Mouse (Mus musculus): Measurements from ENCODE around the gene Slitrk4. TPM values are rescaled to one million over a fixed set of nuclear protein-coding genes. Genes with fewer than 3 reads are reported as not detected.
A peak's percentile ranks its signal among the peaks of the same experiment; 100 is the strongest.

Gene Slitrk4
- polyA plus RNA-seq (2011; ENCODE audit: insufficient read depth, insufficient read length, low read depth, missing spikeins) = 0.40 and 0.73 TPM in 2 replicates

GRCm38 (mm10) chrX:64276290-64277125, at the start of gene Slitrk4:
Gene Slitrk4 (minus strand): TSS chrX:64276996.
- H3K27ac ChIP-seq (ENCODE audit: insufficient read depth, low read length) = no peak within 1 kb of the TSS
- no peaks in the 10 kb centered on the region for H3K36me3 ChIP-seq (ENCODE audit: control insufficient read depth, insufficient read depth, low read length, poor library complexity, severe bottlenecking)
- H3K27me3 ChIP-seq (ENCODE audit: control insufficient read depth, insufficient read depth, low read length, poor library complexity, severe bottlenecking) = no peaks in the 10 kb centered on the region
- H3K9ac ChIP-seq (ENCODE audit: low read depth, poor library complexity, severe bottlenecking) = 0 out of 2 replicates have a peak within 1 kb of the TSS, but pooled peaks have one; percentile 41
- no peaks in the 10 kb centered on the region for H3K4me1 ChIP-seq (ENCODE audit: control insufficient read depth, insufficient read depth, low read length)
- H3K9me3 ChIP-seq (replicated peaks; ENCODE audit: control insufficient read depth, insufficient read depth, low read length, poor library complexity, severe bottlenecking) = no peaks in the 10 kb centered on the region
- H3K4me3 ChIP-seq (ENCODE audit: low read depth, low read length) = peak within 1 kb of the TSS; percentile 60
- TF ChIP-seq EP300 (IDR thresholded peaks at IDR 0.05; ENCODE audit: insufficient read depth, low read depth, low read length) = no peak
- no peak for TF ChIP-seq CTCF (IDR thresholded peaks at IDR 0.05; ENCODE audit: low read depth, low read length)
- TF ChIP-seq POLR2A (IDR thresholded peaks at IDR 0.05; ENCODE audit: insufficient read depth, low read length) = no peak

GRCm38 (mm10) chrX:64319501-64319900, 42.7 kb upstream of the Slitrk4 start:
- Histone ChIP-seq H3K9ac (ENCODE audit: low read depth, poor library complexity, severe bottlenecking) (no peak overlapping the region), H3K27ac (ENCODE audit: insufficient read depth, low read length) (no peak overlapping the region), H3K36me3 (ENCODE audit: control insufficient read depth, insufficient read depth, low read length, poor library complexity, severe bottlenecking) (no peaks in the 10 kb centered on the region), H3K9me3 (replicated peaks; ENCODE audit: control insufficient read depth, insufficient read depth, low read length, poor library complexity, severe bottlenecking) (no peaks in the 10 kb centered on the region), H3K4me3 (ENCODE audit: low read depth, low read length) (no peak overlapping the region), H3K4me1 (ENCODE audit: control insufficient read depth, insufficient read depth, low read length) (no peaks in the 10 kb centered on the region), H3K27me3 (ENCODE audit: control insufficient read depth, insufficient read depth, low read length, poor library complexity, severe bottlenecking) (no peaks in the 10 kb centered on the region)
- TF ChIP-seq CTCF (IDR thresholded peaks at IDR 0.05; ENCODE audit: low read depth, low read length) (no peak), POLR2A (IDR thresholded peaks at IDR 0.05; ENCODE audit: insufficient read depth, low read length) (no peak), EP300 (IDR thresholded peaks at IDR 0.05; ENCODE audit: insufficient read depth, low read depth, low read length) (no peak)

- H3K36me3 ChIP-seq (ENCODE audit: control insufficient read depth, insufficient read depth, low read length, poor library complexity, severe bottlenecking) = no peaks in the 10 kb centered on the region
- no peak overlapping the region for H3K27ac ChIP-seq (ENCODE audit: insufficient read depth, low read length)
- no peak overlapping the region for H3K9ac ChIP-seq (ENCODE audit: low read depth, poor library complexity, severe bottlenecking)
- no peak for TF ChIP-seq EP300 (IDR thresholded peaks at IDR 0.05; ENCODE audit: insufficient read depth, low read depth, low read length)
- TF ChIP-seq POLR2A (IDR thresholded peaks at IDR 0.05; ENCODE audit: insufficient read depth, low read length) = no peak
- no peak for TF ChIP-seq CTCF (IDR thresholded peaks at IDR 0.05; ENCODE audit: low read depth, low read length)
- no peaks in the 10 kb centered on the region for H3K9me3 ChIP-seq (replicated peaks; ENCODE audit: control insufficient read depth, insufficient read depth, low read length, poor library complexity, severe bottlenecking)
- H3K27me3 ChIP-seq (ENCODE audit: control insufficient read depth, insufficient read depth, low read length, poor library complexity, severe bottlenecking) = no peaks in the 10 kb centered on the region
- H3K4me1 ChIP-seq (ENCODE audit: control insufficient read depth, insufficient read depth, low read length) = no peaks in the 10 kb centered on the region
- H3K4me3 ChIP-seq (ENCODE audit: low read depth, low read length) = no peak overlapping the region
These were observed 1.1 kb upstream of the Slitrk4 start for GRCm38 (mm10) chrX:64277991-64278301.

GRCm38 (mm10) chrX:64277126-64277990, 562 bp upstream of the Slitrk4 start:
- Histone ChIP-seq H3K9me3 (replicated peaks; ENCODE audit: control insufficient read depth, insufficient read depth, low read length, poor library complexity, severe bottlenecking) (no peaks in the 10 kb centered on the region), H3K4me3 (ENCODE audit: low read depth, low read length) (peak overlapping the region; percentile 60; the same call in 1 of the 2 replicates), H3K27ac (ENCODE audit: insufficient read depth, low read length) (no peak overlapping the region), H3K4me1 (ENCODE audit: control insufficient read depth, insufficient read depth, low read length) (no peaks in the 10 kb centered on the region), H3K9ac (ENCODE audit: low read depth, poor library complexity, severe bottlenecking) (0 out of 2 replicates have a peak overlapping the region, but pooled peaks have one; percentile 41), H3K27me3 (ENCODE audit: control insufficient read depth, insufficient read depth, low read length, poor library complexity, severe bottlenecking) (no peaks in the 10 kb centered on the region), H3K36me3 (ENCODE audit: control insufficient read depth, insufficient read depth, low read length, poor library complexity, severe bottlenecking) (no peaks in the 10 kb centered on the region)
- no peak for TF ChIP-seq EP300 (IDR thresholded peaks at IDR 0.05; ENCODE audit: insufficient read depth, low read depth, low read length)
- TF ChIP-seq POLR2A (IDR thresholded peaks at IDR 0.05; ENCODE audit: insufficient read depth, low read length) = no peak
- no peak for TF ChIP-seq CTCF (IDR thresholded peaks at IDR 0.05; ENCODE audit: low read depth, low read length)

- Histone ChIP-seq H3K4me1 (ENCODE audit: control insufficient read depth, insufficient read depth, low read length) (no peaks in the 10 kb centered on the region), H3K36me3 (ENCODE audit: control insufficient read depth, insufficient read depth, low read length, poor library complexity, severe bottlenecking) (no peaks in the 10 kb centered on the region), H3K4me3 (ENCODE audit: low read depth, low read length) (peak overlapping the region; percentile 60), H3K9ac (ENCODE audit: low read depth, poor library complexity, severe bottlenecking) (no peak overlapping the region), H3K9me3 (replicated peaks; ENCODE audit: control insufficient read depth, insufficient read depth, low read length, poor library complexity, severe bottlenecking) (no peaks in the 10 kb centered on the region), H3K27me3 (ENCODE audit: control insufficient read depth, insufficient read depth, low read length, poor library complexity, severe bottlenecking) (no peaks in the 10 kb centered on the region), H3K27ac (ENCODE audit: insufficient read depth, low read length) (no peak overlapping the region)
- TF ChIP-seq POLR2A (IDR thresholded peaks at IDR 0.05; ENCODE audit: insufficient read depth, low read length) = no peak
- TF ChIP-seq CTCF (IDR thresholded peaks at IDR 0.05; ENCODE audit: low read depth, low read length) = no peak
- TF ChIP-seq EP300 (IDR thresholded peaks at IDR 0.05; ENCODE audit: insufficient read depth, low read depth, low read length) = no peak
These were observed 1.1 kb downstream of the Slitrk4 start for GRCm38 (mm10) chrX:64275501-64276289.
